Mouse (Mus musculus): ENCODE measurements around the gene Dnajc19. TPM values are rescaled to one million over a fixed set of nuclear protein-coding genes. Genes with fewer than 3 reads are reported as not detected.
A peak's percentile ranks its signal among the peaks of the same experiment; 100 is the strongest.

Dnajc19 gene
- polyA plus RNA-seq, 2 experiments, result 91.5 to 148 TPM

DNA sequence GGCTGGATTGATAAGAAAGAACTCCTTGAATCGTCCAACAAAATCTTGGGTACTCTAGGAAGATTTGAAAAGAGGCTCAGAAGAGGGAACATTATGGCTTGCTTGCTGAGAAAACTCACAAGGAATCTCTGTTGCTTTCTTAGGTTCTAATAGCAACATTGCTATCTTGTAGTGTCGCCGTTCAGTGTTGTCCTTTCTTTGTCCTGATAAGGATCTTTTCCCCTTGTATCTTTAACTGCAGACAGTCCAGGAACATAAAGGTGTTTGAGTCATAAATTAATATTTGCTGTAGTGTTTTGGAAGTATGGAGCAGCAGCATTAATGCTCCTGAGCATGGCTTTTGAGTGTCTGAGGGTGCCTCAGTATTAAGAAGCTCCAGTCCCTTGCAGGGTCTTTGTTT lies 50.5 kb downstream of the Dnajc19 start:
- Histone ChIP-seq H3K9ac (ENCODE audit: low read depth, low read length, severe bottlenecking) (no peak overlapping the region), H3K27me3 (ENCODE audit: control insufficient read depth, insufficient read depth, low read length) (no peaks in the 10 kb centered on the region), H3K4me3 (replicated peaks; ENCODE audit: low read length) (no peak overlapping the region), H3K27ac (replicated peaks; ENCODE audit: low read depth, low read length) (no peak overlapping the region), H3K4me1 (ENCODE audit: control insufficient read depth, insufficient read depth, low read length) (no peaks in the 10 kb centered on the region), H3K9me3 (ENCODE audit: control insufficient read depth, low read length) (no peaks in the 10 kb centered on the region), H3K4me2 (replicated peaks; ENCODE audit: low read depth, low read length, severe bottlenecking) (no peak overlapping the region), H3K36me3 (ENCODE audit: control insufficient read depth, insufficient read depth, low read length) (no peaks in the 10 kb centered on the region)
- DNase-seq (ENCODE audit: low spot score) (no peak), ATAC-seq (ENCODE audit: low FRiP score, low read depth) (no peak)
- TF ChIP-seq POLR2A (IDR thresholded peaks at IDR 0.05; ENCODE audit: borderline replicate concordance, extremely low read depth, insufficient read depth, insufficient read length), result no peak
- WGBS, result 91% methylated on average over 3 of the region's 3 CpGs

DNA sequence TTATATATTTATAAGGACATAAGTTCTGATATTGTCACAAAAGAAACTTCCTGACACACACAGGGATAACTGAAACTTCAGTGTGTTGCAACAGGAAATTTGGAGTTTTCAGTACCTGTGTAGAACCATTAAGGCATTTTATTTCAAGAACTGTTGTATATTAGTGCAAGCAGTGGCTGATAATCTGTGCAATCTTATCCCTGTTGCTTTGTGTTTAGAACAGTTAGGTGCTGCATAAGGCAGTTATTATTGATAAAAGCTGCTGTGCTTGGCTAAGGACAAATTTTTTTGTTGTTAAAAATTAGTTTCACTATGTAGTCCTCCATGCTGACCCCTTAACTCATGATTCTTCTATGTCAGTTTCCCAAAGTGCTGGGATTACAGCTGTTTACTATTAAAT lies 52.2 kb downstream of the Dnajc19 start:
- H3K27me3 ChIP-seq (ENCODE audit: control insufficient read depth, insufficient read depth, low read length), result no peaks in the 10 kb centered on the region
- no peak overlapping the region for H3K9ac ChIP-seq (ENCODE audit: low read depth, low read length, severe bottlenecking)
- no peak overlapping the region for H3K4me2 ChIP-seq (replicated peaks; ENCODE audit: low read depth, low read length, severe bottlenecking)
- TF ChIP-seq POLR2A (IDR thresholded peaks at IDR 0.05; ENCODE audit: borderline replicate concordance, extremely low read depth, insufficient read depth, insufficient read length), result no peak
- no peak for ATAC-seq (ENCODE audit: low FRiP score, low read depth)
- no peak overlapping the region for H3K27ac ChIP-seq (replicated peaks; ENCODE audit: low read depth, low read length)
- no peaks in the 10 kb centered on the region for H3K9me3 ChIP-seq (ENCODE audit: control insufficient read depth, low read length)
- no peaks in the 10 kb centered on the region for H3K36me3 ChIP-seq (ENCODE audit: control insufficient read depth, insufficient read depth, low read length)
- H3K4me1 ChIP-seq (ENCODE audit: control insufficient read depth, insufficient read depth, low read length), result no peaks in the 10 kb centered on the region
- H3K4me3 ChIP-seq (replicated peaks; ENCODE audit: low read length), result no peak overlapping the region
- no peak for DNase-seq (ENCODE audit: low spot score)

DNA sequence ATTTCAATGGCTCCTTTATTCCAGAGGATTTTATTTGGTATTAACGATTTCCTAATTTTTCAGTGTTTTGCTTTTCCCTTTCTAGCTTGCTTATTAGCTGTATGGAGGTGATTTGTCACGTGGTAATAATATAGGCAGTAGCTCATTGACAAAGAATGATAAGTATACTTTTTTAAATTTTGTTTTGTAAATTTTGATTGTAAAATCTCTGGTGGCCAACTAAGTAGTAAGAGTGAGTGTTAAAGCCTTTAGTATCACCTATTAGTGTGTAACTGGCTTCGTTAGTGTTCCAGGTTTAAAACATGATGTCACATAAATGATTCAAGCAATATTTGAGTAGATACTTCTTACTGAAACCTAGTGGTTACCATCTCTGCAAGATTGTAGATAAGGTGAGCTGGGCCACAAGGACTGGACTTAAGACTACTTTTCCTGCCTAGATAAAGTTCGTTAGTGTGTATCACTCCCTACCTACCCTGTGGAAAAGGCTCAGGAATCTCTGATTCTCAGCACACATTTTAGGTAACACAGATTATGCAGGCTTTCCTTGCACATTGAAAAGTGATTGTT lies 59.8 kb downstream of the Dnajc19 start:
- H3K4me1 ChIP-seq (ENCODE audit: control insufficient read depth, insufficient read depth, low read length), result peaks cover 7% of the 10 kb centered on the region; the same call in 1 of the 2 replicates
- H3K27ac ChIP-seq (replicated peaks; ENCODE audit: low read depth, low read length), result no peak overlapping the region
- H3K36me3 ChIP-seq (ENCODE audit: control insufficient read depth, insufficient read depth, low read length), result no peaks in the 10 kb centered on the region
- ATAC-seq (ENCODE audit: low FRiP score, low read depth) (no peak), DNase-seq (ENCODE audit: low spot score) (no peak)
- H3K4me2 ChIP-seq (replicated peaks; ENCODE audit: low read depth, low read length, severe bottlenecking), result peak overlapping the region; percentile 72
- peak overlapping the region; percentile 99 for H3K9ac ChIP-seq (ENCODE audit: low read depth, low read length, severe bottlenecking)
- no peaks in the 10 kb centered on the region for H3K9me3 ChIP-seq (ENCODE audit: control insufficient read depth, low read length)
- peak overlapping the region; percentile 95 for H3K4me3 ChIP-seq (replicated peaks; ENCODE audit: low read length)
- no peaks in the 10 kb centered on the region for H3K27me3 ChIP-seq (ENCODE audit: control insufficient read depth, insufficient read depth, low read length)
- 59% methylated on average over 4 of the region's 4 CpGs for WGBS
- TF ChIP-seq POLR2A (IDR thresholded peaks at IDR 0.05; ENCODE audit: borderline replicate concordance, extremely low read depth, insufficient read depth, insufficient read length), result no peak

GRCm38 (mm10) chr3:34020382-34021258 lies 60.5 kb downstream of the Dnajc19 start:
- H3K36me3 ChIP-seq (ENCODE audit: control insufficient read depth, insufficient read depth, low read length), result no peaks in the 10 kb centered on the region
- WGBS, result 0% methylated on average over 28 of the region's 70 CpGs
- H3K4me1 ChIP-seq (ENCODE audit: control insufficient read depth, insufficient read depth, low read length), result peaks cover 7% of the 10 kb centered on the region; the same call in 1 of the 2 replicates
- H3K4me3 ChIP-seq (replicated peaks; ENCODE audit: low read length), result peak overlapping the region; percentile 95
- DNase-seq (ENCODE audit: low spot score) (peak; percentile 5), ATAC-seq (ENCODE audit: low FRiP score, low read depth) (peak; percentile 44)
- H3K9ac ChIP-seq (ENCODE audit: low read depth, low read length, severe bottlenecking), result peak overlapping the region; percentile 99
- H3K27me3 ChIP-seq (ENCODE audit: control insufficient read depth, insufficient read depth, low read length), result no peaks in the 10 kb centered on the region
- H3K9me3 ChIP-seq (ENCODE audit: control insufficient read depth, low read length), result no peaks in the 10 kb centered on the region
- no peak for TF ChIP-seq POLR2A (IDR thresholded peaks at IDR 0.05; ENCODE audit: borderline replicate concordance, extremely low read depth, insufficient read depth, insufficient read length)
- peak overlapping the region; percentile 72 for H3K4me2 ChIP-seq (replicated peaks; ENCODE audit: low read depth, low read length, severe bottlenecking)
- H3K27ac ChIP-seq (replicated peaks; ENCODE audit: low read depth, low read length), result peak overlapping the region; percentile 92

GRCm38 (mm10) chr3:34019540-34020381 lies 61.4 kb downstream of the Dnajc19 start, which contains the start of gene Fxr1:
TSS of gene Fxr1 (plus strand) at chr3:34019943.
- Histone ChIP-seq H3K9me3 (ENCODE audit: control insufficient read depth, low read length) (no peaks in the 10 kb centered on the region), H3K36me3 (ENCODE audit: control insufficient read depth, insufficient read depth, low read length) (no peaks in the 10 kb centered on the region), H3K27me3 (ENCODE audit: control insufficient read depth, insufficient read depth, low read length) (no peaks in the 10 kb centered on the region), H3K4me1 (ENCODE audit: control insufficient read depth, insufficient read depth, low read length) (peaks cover 7% of the 10 kb centered on the region; the same call in 1 of the 2 replicates), H3K27ac (replicated peaks; ENCODE audit: low read depth, low read length) (peak within 1 kb of the TSS; percentile 92), H3K9ac (ENCODE audit: low read depth, low read length, severe bottlenecking) (peak within 1 kb of the TSS; percentile 99), H3K4me3 (replicated peaks; ENCODE audit: low read length) (peak within 1 kb of the TSS; percentile 95), H3K4me2 (replicated peaks; ENCODE audit: low read depth, low read length, severe bottlenecking) (peak within 1 kb of the TSS; percentile 72)
- WGBS, result 2% methylated on average over 37 of the region's 97 CpGs
- ATAC-seq (ENCODE audit: low FRiP score, low read depth) (peak; percentile 96), DNase-seq (ENCODE audit: low spot score) (peak; percentile 85)
- TF ChIP-seq POLR2A (IDR thresholded peaks at IDR 0.05; ENCODE audit: borderline replicate concordance, extremely low read depth, insufficient read depth, insufficient read length), result peak; percentile 88; the same call in 1 of the 2 replicates
